Mouse (Mus musculus): ENCODE results near the gene Sh2d3c. TPM values are rescaled to one million over a fixed set of nuclear protein-coding genes. Genes with fewer than 3 reads are reported as not detected.
A peak's percentile ranks its signal among the peaks of the same experiment; 100 is the strongest.

Gene Sh2d3c
- polyA plus RNA-seq, 1 experiment from 2014 or later, result 3.6 TPM

DNA sequence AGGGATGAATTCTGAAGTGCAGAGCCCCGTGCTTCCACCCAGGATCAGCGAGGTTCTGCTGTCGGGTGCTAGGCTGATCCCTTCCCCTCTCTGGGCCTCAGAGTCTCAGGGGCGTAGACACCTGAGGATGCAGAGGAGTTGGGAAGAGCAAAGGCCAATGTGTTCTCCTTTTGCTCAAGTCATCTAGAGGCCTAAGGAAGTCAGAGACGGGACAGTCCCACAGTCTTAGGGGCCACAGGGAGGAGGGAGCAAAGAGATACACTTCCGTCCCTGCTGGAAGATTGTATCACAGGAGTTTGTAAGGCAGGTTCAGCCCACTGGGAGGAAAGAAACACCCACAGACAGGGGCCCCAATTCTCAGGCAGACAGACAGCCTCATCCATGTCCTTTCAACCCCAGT lies 1.2 kb downstream of the Sh2d3c start:
- POLR2A ChIA-PET, result no interaction called here
- no peak for TF ChIP-seq CTCF (IDR thresholded peaks at IDR 0.05)
- CTCF ChIA-PET, result no interaction called here
- ATAC-seq (no peak), DNase-seq (ENCODE audit: low read depth, low spot score) (no peak)
- in situ Hi-C loops (cut with MboI; ENCODE audit: low pct_unique_long_range_greater_than_20kb), result no loop called here
- H3K27me3 ChIP-seq, result no peaks in the 10 kb centered on the region

DNA sequence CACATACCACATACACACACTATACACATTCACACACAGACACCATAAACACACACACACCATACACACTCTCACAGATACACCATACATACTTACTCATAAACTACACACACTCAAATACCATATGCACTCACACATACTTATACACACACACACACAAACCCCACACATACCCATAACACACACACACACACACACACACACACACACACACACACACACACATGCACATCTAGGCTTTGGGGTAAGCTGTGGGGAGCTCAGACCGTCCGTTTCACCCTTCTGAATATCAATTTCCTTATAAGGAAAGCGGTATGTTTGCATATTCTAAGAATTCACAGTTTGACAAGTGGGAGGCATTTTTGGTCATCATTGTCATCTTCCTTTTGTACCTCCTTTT lies 1.7 kb downstream of the Sh2d3c start:
- no peak for TF ChIP-seq CTCF (IDR thresholded peaks at IDR 0.05)
- in situ Hi-C loops (cut with MboI; ENCODE audit: low pct_unique_long_range_greater_than_20kb), result no loop called here
- no peak for ATAC-seq
- H3K27me3 ChIP-seq, result no peaks in the 10 kb centered on the region
- ChIA-PET CTCF (no interaction called here), POLR2A (no interaction called here)
- DNase-seq (ENCODE audit: low read depth, low spot score), result no peak

GRCm38 (mm10) chr2:32724149-32724548 lies 3.3 kb downstream of the Sh2d3c start:
- H3K27me3 ChIP-seq, result no peaks in the 10 kb centered on the region
- ChIA-PET POLR2A (no interaction called here), CTCF (interaction anchor here (1.2 kb wide), 1 partner anchor 24 kb away, joined by 3 read pairs; no protein-coding TSS in a partner anchor)
- no peak for TF ChIP-seq CTCF (IDR thresholded peaks at IDR 0.05)
- ATAC-seq (no peak), DNase-seq (ENCODE audit: low read depth, low spot score) (no peak)
- in situ Hi-C loops (cut with MboI; ENCODE audit: low pct_unique_long_range_greater_than_20kb), result no loop called here

DNA sequence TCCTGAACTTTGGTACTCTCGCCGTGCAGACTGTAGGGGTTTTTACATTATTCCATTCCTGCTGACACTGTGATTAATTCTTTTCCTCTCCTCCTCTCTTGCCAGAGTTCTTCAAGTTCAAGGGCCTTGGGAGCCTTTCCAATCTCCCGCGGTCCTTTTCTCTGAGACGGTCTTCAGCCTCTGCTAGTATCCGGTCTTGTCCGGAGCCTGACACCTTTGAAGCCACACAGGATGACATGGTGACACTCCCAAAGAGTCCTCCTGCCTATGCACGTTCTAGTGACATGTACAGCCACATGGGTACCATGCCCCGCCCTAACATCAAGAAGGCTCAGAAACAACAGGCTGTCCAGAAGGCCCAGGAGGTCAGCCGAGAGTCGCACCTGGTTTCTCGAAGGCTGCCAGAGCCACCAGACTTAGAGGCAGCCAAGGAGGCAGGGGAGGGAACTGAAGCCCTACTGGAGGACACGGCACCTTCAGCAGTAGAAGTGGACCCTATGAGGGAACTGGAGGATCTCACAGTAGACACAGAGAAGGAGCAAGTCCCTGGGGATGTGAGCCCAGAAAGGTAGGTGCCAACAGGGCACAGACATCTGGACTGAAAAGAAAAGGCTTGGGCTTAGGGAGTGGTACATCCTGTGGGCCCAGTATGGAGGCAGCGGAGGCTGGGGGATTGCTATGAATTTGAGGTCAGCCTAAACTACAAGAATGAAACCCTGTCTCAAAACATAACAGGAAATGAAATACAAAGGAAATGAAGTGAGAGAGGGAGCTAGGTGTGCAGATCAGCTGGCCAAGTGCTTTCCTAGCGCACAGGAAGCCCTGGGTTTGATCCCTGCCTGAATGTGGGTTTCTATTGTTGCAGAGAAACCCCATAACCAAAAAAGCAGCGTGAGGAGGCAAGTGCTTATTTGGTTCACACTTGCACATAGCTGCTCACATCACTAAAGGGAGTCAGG lies 4.3 kb downstream of the Sh2d3c start:
- DNase-seq (ENCODE audit: low read depth, low spot score), result no peak

GRCm38 (mm10) chr2:32727435-32727834 lies 6.6 kb downstream of the Sh2d3c start:
- DNase-seq (ENCODE audit: low read depth, low spot score), result no peak
- no peak for TF ChIP-seq CTCF (IDR thresholded peaks at IDR 0.05)
- in situ Hi-C loops (cut with MboI; ENCODE audit: low pct_unique_long_range_greater_than_20kb), result no loop called here

More for the DNA sequence above, 4.3 kb downstream of the Sh2d3c start:
- POLR2A ChIA-PET, result no interaction called here
- ATAC-seq, result no peak
- CTCF ChIA-PET, result no interaction called here
- in situ Hi-C loops (cut with MboI; ENCODE audit: low pct_unique_long_range_greater_than_20kb), result no loop called here
- no peaks in the 10 kb centered on the region for H3K27me3 ChIP-seq
- TF ChIP-seq CTCF (IDR thresholded peaks at IDR 0.05), result no peak

DNA sequence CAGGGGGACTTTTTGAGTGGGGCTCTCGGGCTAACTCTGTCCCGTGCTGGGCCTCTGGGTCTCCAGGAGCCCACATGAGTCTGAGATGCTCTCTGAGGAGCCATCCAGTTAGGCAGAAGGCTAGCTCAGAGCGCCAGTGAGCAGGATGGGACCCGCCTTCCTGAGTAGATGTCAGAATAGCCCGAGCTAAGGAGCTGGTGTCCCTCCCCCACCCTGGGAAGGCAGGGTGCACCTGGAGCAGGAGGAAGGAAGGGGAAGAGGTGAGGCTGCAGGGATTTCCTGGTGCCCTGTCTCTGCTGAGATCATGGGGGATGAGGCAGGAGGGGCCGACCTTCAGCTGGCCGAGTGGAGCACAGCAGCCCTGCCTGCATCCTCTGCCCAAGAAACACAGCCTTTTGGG lies 7.6 kb downstream of the Sh2d3c start:
- ChIA-PET CTCF (interaction anchor here (1.0 to 2.1 kb wide), 3 partner anchors 12 to 29 kb away, joined by 3 to 8 read pairs (median 3); partner anchors contain the start of gene Tor2a), POLR2A (no interaction called here)
- in situ Hi-C loops (cut with MboI; ENCODE audit: low pct_unique_long_range_greater_than_20kb), result no loop called here
- DNase-seq (ENCODE audit: low read depth, low spot score), result no peak
- no peak for TF ChIP-seq CTCF (IDR thresholded peaks at IDR 0.05)
- ATAC-seq, result no peak
- no peaks in the 10 kb centered on the region for H3K27me3 ChIP-seq

More at GRCm38 (mm10) chr2:32727435-32727834, 6.6 kb downstream of the Sh2d3c start:
- POLR2A ChIA-PET, result interaction anchor here (0.6 kb wide), 1 partner anchor 318 kb away, joined by 3 read pairs; no protein-coding TSS in a partner anchor
- CTCF ChIA-PET, result interaction anchor here (1.0 to 2.1 kb wide), 3 partner anchors 11 to 30 kb away, joined by 3 to 8 read pairs (median 4); partner anchors contain the start of gene Tor2a
- H3K27me3 ChIP-seq, result no peaks in the 10 kb centered on the region
- peak; percentile 79 for ATAC-seq

DNA sequence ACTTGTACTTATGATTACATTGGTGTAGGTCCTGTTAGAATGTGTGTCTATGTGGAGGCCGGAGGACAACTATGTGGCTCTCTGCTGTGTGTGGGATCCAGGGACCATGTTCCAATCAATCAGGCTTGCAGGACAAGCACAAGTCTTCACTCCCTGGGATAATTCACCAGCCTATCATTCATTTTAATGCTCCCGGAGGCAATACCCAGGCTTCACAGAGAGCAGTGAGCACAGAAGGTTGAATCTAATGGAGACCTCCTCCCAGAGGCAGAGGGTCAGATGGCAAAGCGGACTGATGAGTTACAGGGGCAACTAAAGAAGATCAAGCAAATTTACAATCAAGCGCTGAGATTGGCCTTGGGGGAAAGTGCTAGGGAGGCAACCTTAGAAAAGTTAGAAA lies 8.7 kb downstream of the Sh2d3c start:
- CTCF ChIA-PET, result interaction anchor here (1.4 kb wide), 1 partner anchor 15 kb away, joined by 3 read pairs; no protein-coding TSS in a partner anchor
- in situ Hi-C loops (cut with MboI; ENCODE audit: low pct_unique_long_range_greater_than_20kb), result no loop called here
- TF ChIP-seq CTCF (IDR thresholded peaks at IDR 0.05), result no peak
- no peaks in the 10 kb centered on the region for H3K27me3 ChIP-seq
- ATAC-seq, result no peak
- DNase-seq (ENCODE audit: low read depth, low spot score), result no peak
- POLR2A ChIA-PET, result no interaction called here

DNA sequence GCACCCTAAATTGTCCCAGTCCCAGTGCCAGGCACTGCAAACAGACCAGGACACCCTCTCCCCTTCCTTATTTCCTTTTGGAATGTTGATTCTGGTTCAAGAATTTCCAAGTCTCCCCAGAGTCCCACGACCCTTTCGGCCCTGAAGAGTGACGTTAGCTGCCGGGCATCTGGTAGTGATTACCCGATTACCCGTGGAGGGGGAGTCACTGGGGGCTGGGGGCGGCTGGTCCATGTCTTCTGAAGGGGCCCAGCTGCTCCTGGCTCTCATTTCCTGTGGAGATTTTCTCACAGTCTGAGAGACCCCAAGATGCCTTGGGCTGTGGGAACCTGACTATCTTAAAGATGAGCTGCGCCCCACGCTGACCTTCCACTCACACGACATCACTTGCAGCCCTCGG lies 10.0 kb downstream of the Sh2d3c start:
- no peaks in the 10 kb centered on the region for H3K27me3 ChIP-seq
- no peak for DNase-seq (ENCODE audit: low read depth, low spot score)
- no peak for ATAC-seq
- in situ Hi-C loops (cut with MboI; ENCODE audit: low pct_unique_long_range_greater_than_20kb), result no loop called here
- CTCF ChIA-PET, result interaction anchor here (1.0 to 2.0 kb wide), 3 partner anchors 14 to 26 kb away, joined by 4 to 5 read pairs (median 5); partner anchors contain the start of gene Tor2a
- POLR2A ChIA-PET, result no interaction called here
- no peak for TF ChIP-seq CTCF (IDR thresholded peaks at IDR 0.05)

GRCm38 (mm10) chr2:32731911-32732310 lies 11.1 kb downstream of the Sh2d3c start:
- TF ChIP-seq CTCF (IDR thresholded peaks at IDR 0.05), result no peak
- ChIA-PET CTCF (interaction anchor here (1.8 to 2.0 kb wide), 2 partner anchors 15 to 17 kb away, joined by 5 read pairs; no protein-coding TSS in a partner anchor), POLR2A (interaction anchor here (0.6 kb wide), 1 partner anchor 60 kb away, joined by 3 read pairs; no protein-coding TSS in a partner anchor)
- DNase-seq (ENCODE audit: low read depth, low spot score), result no peak
- in situ Hi-C loops (cut with MboI; ENCODE audit: low pct_unique_long_range_greater_than_20kb), result no loop called here
- H3K27me3 ChIP-seq, result no peaks in the 10 kb centered on the region
- ATAC-seq, result no peak

DNA sequence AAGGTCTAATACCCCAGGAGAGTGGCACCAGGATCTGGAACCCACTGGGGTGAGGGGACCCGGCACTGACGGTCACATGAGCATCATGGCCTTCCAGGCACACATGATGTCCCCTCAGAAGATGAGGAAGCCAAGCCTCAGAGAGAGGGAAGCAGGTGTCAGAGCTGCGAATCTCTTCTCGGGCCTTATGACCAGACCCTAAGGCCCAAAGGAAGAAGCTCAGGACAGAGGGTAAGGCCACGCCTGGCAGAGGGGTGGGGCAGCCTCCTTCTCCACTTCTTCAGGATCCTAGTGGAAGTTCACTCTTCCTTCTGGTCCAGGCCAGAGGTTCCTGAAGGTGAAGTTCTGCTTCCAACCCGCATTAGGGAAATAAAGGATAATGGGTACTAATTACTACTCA lies 11.8 kb downstream of the Sh2d3c start:
- TF ChIP-seq CTCF (IDR thresholded peaks at IDR 0.05), result no peak
- ChIA-PET POLR2A (no interaction called here), CTCF (interaction anchor here (1.8 kb wide), 1 partner anchor 15 kb away, joined by 5 read pairs; no protein-coding TSS in a partner anchor)
- ATAC-seq (no peak), DNase-seq (ENCODE audit: low read depth, low spot score) (no peak)
- no peaks in the 10 kb centered on the region for H3K27me3 ChIP-seq
- in situ Hi-C loops (cut with MboI; ENCODE audit: low pct_unique_long_range_greater_than_20kb), result no loop called here

- no peaks in the 10 kb centered on the region for H3K27me3 ChIP-seq
- ATAC-seq, result no peak
- TF ChIP-seq CTCF (IDR thresholded peaks at IDR 0.05), result no peak
- POLR2A ChIA-PET, result no interaction called here
- in situ Hi-C loops (cut with MboI; ENCODE audit: low pct_unique_long_range_greater_than_20kb), result no loop called here
- DNase-seq (ENCODE audit: low read depth, low spot score), result no peak
- CTCF ChIA-PET, result no interaction called here
Measured at GRCm38 (mm10) chr2:32734480-32734879, 13.6 kb downstream of the Sh2d3c start.
